Mouse (Mus musculus): Measurements from ENCODE around the gene Ankub1. TPM values are rescaled to one million over a fixed set of nuclear protein-coding genes. Genes with fewer than 3 reads are reported as not detected.

Ankub1 gene
- polyA plus RNA-seq (2014; fragmentation: Nextera tagmentation; extraction: Ambion mirVana): 0.20 TPM in 1 of 2 replicates, not detected in the other

DNA sequence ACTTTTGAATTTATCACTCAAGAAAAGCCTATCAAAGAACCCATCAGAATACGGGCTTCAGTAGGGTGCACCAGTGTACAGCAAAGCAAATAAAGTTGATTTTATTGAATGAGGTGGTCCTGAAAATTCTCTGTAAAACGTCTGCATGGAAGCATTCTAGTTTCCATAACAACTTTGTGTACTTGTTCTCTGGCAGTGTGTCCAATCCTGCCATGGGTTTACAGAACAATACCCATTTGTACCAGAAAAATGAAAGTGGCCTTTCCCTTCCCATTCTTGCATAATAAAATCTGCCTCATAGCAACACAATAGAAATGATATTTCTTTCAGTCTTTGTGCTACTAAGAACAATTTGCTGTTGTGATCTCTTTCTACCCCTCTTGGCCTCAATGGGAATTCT lies at the start of gene Ankub1:
Ankub1 (minus strand) TSS at position 81 of the 400 bp plus-strand sequence.
- Histone ChIP-seq H3K36me3 (replicated peaks; ENCODE audit: control insufficient read depth, insufficient read depth, low read depth, low read length) (no peaks in the 10 kb centered on the region), H3K9me3 (replicated peaks; ENCODE audit: control insufficient read depth, low read length) (no peaks in the 10 kb centered on the region), H3K4me1 (ENCODE audit: control insufficient read depth, insufficient read depth, low read length) (no peaks in the 10 kb centered on the region), H3K4me2 (ENCODE audit: low read depth, low read length) (no peak within 1 kb of the TSS), H3K9ac (replicated peaks; ENCODE audit: low read length) (no peak within 1 kb of the TSS), H3K27ac (replicated peaks; ENCODE audit: low read depth, low read length) (no peak within 1 kb of the TSS), H3K27me3 (ENCODE audit: control insufficient read depth, insufficient read depth, low read length) (no peaks in the 10 kb centered on the region), H3K4me3 (ENCODE audit: low read depth, low read length) (no peak within 1 kb of the TSS)
- 80% methylated on average over 2 of the region's 2 CpGs for WGBS
- DNase-seq (ENCODE audit: low spot score): no peak
- ATAC-seq (replicated peaks; ENCODE audit: insufficient number of reproducible peaks, low FRiP score, low TSS enrichment, low read depth): no peak

GRCm38 (mm10) chr3:57739830-57740229 lies 47.2 kb upstream of the Ankub1 start:
- Histone ChIP-seq H3K9me3 (replicated peaks; ENCODE audit: control insufficient read depth, low read length) (no peaks in the 10 kb centered on the region), H3K27me3 (ENCODE audit: control insufficient read depth, insufficient read depth, low read length) (no peaks in the 10 kb centered on the region), H3K4me2 (ENCODE audit: low read depth, low read length) (no peak overlapping the region), H3K9ac (replicated peaks; ENCODE audit: low read length) (no peak overlapping the region), H3K27ac (replicated peaks; ENCODE audit: low read depth, low read length) (no peak overlapping the region), H3K4me1 (ENCODE audit: control insufficient read depth, insufficient read depth, low read length) (no peaks in the 10 kb centered on the region), H3K36me3 (replicated peaks; ENCODE audit: control insufficient read depth, insufficient read depth, low read depth, low read length) (no peaks in the 10 kb centered on the region), H3K4me3 (ENCODE audit: low read depth, low read length) (no peak overlapping the region)
- no peak for DNase-seq (ENCODE audit: low spot score)
- no peak for ATAC-seq (replicated peaks; ENCODE audit: insufficient number of reproducible peaks, low FRiP score, low TSS enrichment, low read depth)
- WGBS: 89% methylated on average over 1 of the region's 1 CpGs

- ATAC-seq (replicated peaks; ENCODE audit: insufficient number of reproducible peaks, low FRiP score, low TSS enrichment, low read depth) (no peak), DNase-seq (ENCODE audit: low spot score) (peak; percentile 35)
- no peaks in the 10 kb centered on the region for H3K4me1 ChIP-seq (ENCODE audit: control insufficient read depth, insufficient read depth, low read length)
- peak overlapping the region; percentile 81 for H3K27ac ChIP-seq (replicated peaks; ENCODE audit: low read depth, low read length)
- H3K36me3 ChIP-seq (replicated peaks; ENCODE audit: control insufficient read depth, insufficient read depth, low read depth, low read length): no peaks in the 10 kb centered on the region
- WGBS: 2% methylated on average over 13 of the region's 13 CpGs
- peak overlapping the region; percentile 85 for H3K9ac ChIP-seq (replicated peaks; ENCODE audit: low read length)
- H3K9me3 ChIP-seq (replicated peaks; ENCODE audit: control insufficient read depth, low read length): no peaks in the 10 kb centered on the region
- H3K4me3 ChIP-seq (ENCODE audit: low read depth, low read length): peak overlapping the region; percentile 77
- H3K27me3 ChIP-seq (ENCODE audit: control insufficient read depth, insufficient read depth, low read length): no peaks in the 10 kb centered on the region
- H3K4me2 ChIP-seq (ENCODE audit: low read depth, low read length): peak overlapping the region; percentile 69
These were observed 44.0 kb upstream of the Ankub1 start for GRCm38 (mm10) chr3:57736419-57737095.

- Histone ChIP-seq H3K9me3 (replicated peaks; ENCODE audit: control insufficient read depth, low read length) (no peaks in the 10 kb centered on the region), H3K4me3 (ENCODE audit: low read depth, low read length) (peak within 1 kb of the TSS; percentile 77), H3K27me3 (ENCODE audit: control insufficient read depth, insufficient read depth, low read length) (no peaks in the 10 kb centered on the region), H3K27ac (replicated peaks; ENCODE audit: low read depth, low read length) (peak within 1 kb of the TSS; percentile 85), H3K36me3 (replicated peaks; ENCODE audit: control insufficient read depth, insufficient read depth, low read depth, low read length) (no peaks in the 10 kb centered on the region), H3K4me1 (ENCODE audit: control insufficient read depth, insufficient read depth, low read length) (no peaks in the 10 kb centered on the region), H3K4me2 (ENCODE audit: low read depth, low read length) (peak within 1 kb of the TSS; percentile 78), H3K9ac (replicated peaks; ENCODE audit: low read length) (peak within 1 kb of the TSS; percentile 85)
- ATAC-seq (replicated peaks; ENCODE audit: insufficient number of reproducible peaks, low FRiP score, low TSS enrichment, low read depth) (peak; percentile 98), DNase-seq (ENCODE audit: low spot score) (peak; percentile 96)
- WGBS: under 1% methylated on average over 59 of the region's 59 CpGs
These were observed 43.1 kb upstream of the Ankub1 start, which contains the start of gene Rnf13 for GRCm38 (mm10) chr3:57735511-57736370. Gene Rnf13, plus strand, starts transcription at chr3:57736062.

GRCm38 (mm10) chr3:57732206-57732915 lies 39.8 kb upstream of the Ankub1 start:
- Histone ChIP-seq H3K4me3 (ENCODE audit: low read depth, low read length) (no peak overlapping the region), H3K9me3 (replicated peaks; ENCODE audit: control insufficient read depth, low read length) (no peaks in the 10 kb centered on the region), H3K9ac (replicated peaks; ENCODE audit: low read length) (no peak overlapping the region), H3K4me2 (ENCODE audit: low read depth, low read length) (no peak overlapping the region), H3K27me3 (ENCODE audit: control insufficient read depth, insufficient read depth, low read length) (no peaks in the 10 kb centered on the region), H3K27ac (replicated peaks; ENCODE audit: low read depth, low read length) (no peak overlapping the region), H3K36me3 (replicated peaks; ENCODE audit: control insufficient read depth, insufficient read depth, low read depth, low read length) (no peaks in the 10 kb centered on the region), H3K4me1 (ENCODE audit: control insufficient read depth, insufficient read depth, low read length) (no peaks in the 10 kb centered on the region)
- no peak for DNase-seq (ENCODE audit: low spot score)
- WGBS: 80% methylated on average over 5 of the region's 5 CpGs
- no peak for ATAC-seq (replicated peaks; ENCODE audit: insufficient number of reproducible peaks, low FRiP score, low TSS enrichment, low read depth)

DNA sequence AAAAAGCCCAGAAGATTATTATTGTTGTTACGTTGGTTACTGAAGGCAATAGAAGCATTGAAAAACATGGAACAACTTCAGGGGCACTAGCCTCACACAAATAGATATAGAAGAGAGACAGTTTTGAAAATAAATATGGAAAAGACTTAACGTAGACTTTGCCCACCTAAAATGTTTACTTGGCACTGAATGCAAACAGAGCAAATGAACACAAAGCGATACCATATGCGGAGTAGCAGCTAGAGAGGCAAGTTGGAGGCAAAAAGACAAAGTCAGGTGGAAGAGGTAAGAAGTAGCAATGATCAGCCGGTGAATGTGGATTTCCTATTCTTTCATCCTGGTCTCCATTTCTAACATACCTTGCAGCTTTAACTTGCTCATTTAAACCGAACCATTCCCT lies 21.6 kb upstream of the Ankub1 start:
- Histone ChIP-seq H3K4me1 (ENCODE audit: control insufficient read depth, insufficient read depth, low read length) (no peaks in the 10 kb centered on the region), H3K27ac (replicated peaks; ENCODE audit: low read depth, low read length) (no peak overlapping the region), H3K27me3 (ENCODE audit: control insufficient read depth, insufficient read depth, low read length) (no peaks in the 10 kb centered on the region), H3K4me2 (ENCODE audit: low read depth, low read length) (no peak overlapping the region), H3K9ac (replicated peaks; ENCODE audit: low read length) (no peak overlapping the region), H3K4me3 (ENCODE audit: low read depth, low read length) (no peak overlapping the region), H3K36me3 (replicated peaks; ENCODE audit: control insufficient read depth, insufficient read depth, low read depth, low read length) (no peaks in the 10 kb centered on the region), H3K9me3 (replicated peaks; ENCODE audit: control insufficient read depth, low read length) (no peaks in the 10 kb centered on the region)
- ATAC-seq (replicated peaks; ENCODE audit: insufficient number of reproducible peaks, low FRiP score, low TSS enrichment, low read depth): no peak
- no peak for DNase-seq (ENCODE audit: low spot score)
- 89% methylated on average over 6 of the region's 6 CpGs for WGBS

GRCm38 (mm10) chr3:57696779-57697178 lies 4.2 kb upstream of the Ankub1 start:
- Histone ChIP-seq H3K27ac (replicated peaks; ENCODE audit: low read depth, low read length) (no peak overlapping the region), H3K4me3 (ENCODE audit: low read depth, low read length) (no peak overlapping the region), H3K9ac (replicated peaks; ENCODE audit: low read length) (no peak overlapping the region), H3K9me3 (replicated peaks; ENCODE audit: control insufficient read depth, low read length) (no peaks in the 10 kb centered on the region), H3K27me3 (ENCODE audit: control insufficient read depth, insufficient read depth, low read length) (no peaks in the 10 kb centered on the region), H3K36me3 (replicated peaks; ENCODE audit: control insufficient read depth, insufficient read depth, low read depth, low read length) (no peaks in the 10 kb centered on the region), H3K4me2 (ENCODE audit: low read depth, low read length) (no peak overlapping the region), H3K4me1 (ENCODE audit: control insufficient read depth, insufficient read depth, low read length) (no peaks in the 10 kb centered on the region)
- 95% methylated on average over 9 of the region's 9 CpGs for WGBS
- no peak for ATAC-seq (replicated peaks; ENCODE audit: insufficient number of reproducible peaks, low FRiP score, low TSS enrichment, low read depth)
- no peak for DNase-seq (ENCODE audit: low spot score)
